Comparison of ENCODE assay signal across 44 mouse cellular contexts in the genomic region with DNA sequence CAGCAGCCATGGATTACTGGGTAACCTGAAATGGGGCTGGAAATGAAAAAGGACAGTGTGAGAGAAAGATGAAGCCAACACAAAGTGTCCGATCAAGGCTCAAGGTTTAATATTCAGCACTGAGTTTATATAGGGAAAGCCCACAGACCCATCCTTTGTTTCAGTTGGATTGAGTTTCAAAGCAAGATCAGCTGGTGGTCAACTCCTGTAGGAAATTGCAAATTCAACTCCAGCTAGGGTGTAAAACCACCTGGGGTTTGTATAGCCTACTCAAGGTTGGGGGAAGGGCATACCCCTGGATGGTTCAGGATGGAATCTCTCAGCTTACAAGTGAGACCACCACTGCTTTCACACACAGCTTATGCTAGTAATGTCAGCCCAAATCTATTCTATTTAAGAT. TPM values are rescaled to one million over a fixed set of nuclear protein-coding genes. Genes with fewer than 3 reads are reported as not detected.
"Had no signal": no experiment of that assay in that cellular context is flagged by ENCODE, and none has a peak within 500 bp of the region (broad histone marks: within the 10 kb centered on the region; RNA-seq: fewer than 3 reads in every experiment).

No protein-coding gene starts in this region.

- ATAC-seq: hindbrain, embryonic 16.5 days; intestine, embryonic 16.5 days; liver, embryonic 12.5 days had no signal

- H3K27me3 ChIP-seq: heart, embryonic 12.5 days; hindbrain, embryonic 12.5 days; kidney, embryonic 15.5 days; limb, embryonic 13.5 days; limb, embryonic 15.5 days; liver, embryonic 12.5 days had no signal

- H3K27ac ChIP-seq: gastrocnemius, adult 2 months; heart, adult 2 months; heart, embryonic 10.5 days; hindbrain, embryonic 10.5 days; hindbrain, embryonic 12.5 days; hindbrain, embryonic 14.5 days; kidney, embryonic 15.5 days; kidney, postnatal 0 days; limb, embryonic 13.5 days; limb, embryonic 15.5 days; liver, embryonic 12.5 days; liver, embryonic 14.5 days had no signal

- H3K9me3 ChIP-seq: heart, embryonic 10.5 days; heart, embryonic 12.5 days; hindbrain, embryonic 10.5 days; hindbrain, embryonic 12.5 days; kidney, embryonic 15.5 days; limb, embryonic 13.5 days; limb, embryonic 15.5 days; liver, embryonic 12.5 days had no signal

- DNase-seq: gastrocnemius, adult 2 months; gastrocnemius, postnatal 10 days; gastrocnemius, postnatal 25 days; heart, adult 2 months; heart, postnatal 10 days; heart, postnatal 4 days; kidney, adult 11 months; kidney, adult 2 months; kidney, adult 9 months; kidney, postnatal 14 days; kidney, postnatal 36 days; layer of hippocampus, adult 9-11 months; layer of hippocampus, postnatal 36 days; left cerebral cortex, postnatal 4 days had no signal

- H3K9ac ChIP-seq: heart, embryonic 12.5 days; hindbrain, embryonic 12.5 days; hindbrain, embryonic 14.5 days; kidney, embryonic 15.5 days; limb, embryonic 13.5 days; limb, embryonic 15.5 days; liver, embryonic 12.5 days; liver, embryonic 14.5 days had no signal

- H3K4me1 ChIP-seq: heart, embryonic 10.5 days; heart, embryonic 12.5 days; hindbrain, embryonic 10.5 days; hindbrain, embryonic 12.5 days; limb, embryonic 13.5 days; limb, embryonic 15.5 days; liver, embryonic 12.5 days had no signal

- H3K36me3 ChIP-seq: heart, embryonic 10.5 days; heart, embryonic 12.5 days; hindbrain, embryonic 10.5 days; hindbrain, embryonic 12.5 days; kidney, embryonic 15.5 days; limb, embryonic 13.5 days; limb, embryonic 15.5 days; liver, embryonic 12.5 days had no signal

- H3K4me3 ChIP-seq: gastrocnemius, adult 2 months; heart, adult 2 months; heart, embryonic 10.5 days; heart, embryonic 12.5 days; hindbrain, embryonic 10.5 days; hindbrain, embryonic 12.5 days; kidney, embryonic 15.5 days; limb, embryonic 13.5 days; limb, embryonic 15.5 days; liver, embryonic 12.5 days had no signal

- H3K4me2 ChIP-seq: heart, embryonic 12.5 days; hindbrain, embryonic 12.5 days; hindbrain, embryonic 14.5 days; kidney, embryonic 15.5 days; limb, embryonic 13.5 days; limb, embryonic 15.5 days; liver, embryonic 12.5 days had no signal

RNA-seq across cellular contexts. Expression of gene Rnase2a, which starts 8.2 kb away (rescaled TPM):
- total RNA-seq: gastrocnemius, postnatal 10 days; gastrocnemius, postnatal 4 days; granulocyte monocyte progenitor cell, adult 5-6 weeks; heart, postnatal 10 days; heart, postnatal 25 days; heart, postnatal 4 days; layer of hippocampus, adult 18-20 months; layer of hippocampus, adult 8-10 months; layer of hippocampus, postnatal 14 days; layer of hippocampus, postnatal 36 days; left cerebral cortex, adult 18-20 months; left cerebral cortex, adult 8-10 months; left cerebral cortex, postnatal 10 days; left cerebral cortex, postnatal 25 days; left cerebral cortex, postnatal 4 days; liver, adult 2 months had no signal
- polyA plus RNA-seq: heart, adult 2 months; heart, embryonic 10.5 days; heart, embryonic 12.5 days; heart, embryonic 14.5 days; heart, embryonic 16.5 days; hindbrain, embryonic 10.5 days; hindbrain, embryonic 12.5 days; hindbrain, embryonic 14.5 days; hindbrain, embryonic 16.5 days; intestine, embryonic 14.5 days; intestine, embryonic 16.5 days; kidney, adult 2 months; kidney, embryonic 15.5 days; kidney, postnatal 0 days; large intestine, adult 2 months; limb, embryonic 11.5 days; limb, embryonic 13.5 days; limb, embryonic 15.5 days; liver, adult 2 months; liver, embryonic 12.5 days; liver, embryonic 14.5 days; liver, embryonic 16.5 days had no signal

RNA-seq across cellular contexts. Expression of gene Ear14, which starts 44.5 kb away (rescaled TPM):
- total RNA-seq: gastrocnemius, adult 2 months; gastrocnemius, postnatal 10 days; gastrocnemius, postnatal 25 days; gastrocnemius, postnatal 4 days; granulocyte monocyte progenitor cell, adult 5-6 weeks; heart, adult 2 months; heart, postnatal 10 days; heart, postnatal 25 days; heart, postnatal 4 days; layer of hippocampus, adult 18-20 months; layer of hippocampus, adult 8-10 months; layer of hippocampus, postnatal 14 days; left cerebral cortex, adult 18-20 months; left cerebral cortex, adult 8-10 months; left cerebral cortex, postnatal 10 days; left cerebral cortex, postnatal 25 days; left cerebral cortex, postnatal 4 days; liver, adult 2 months had no signal
- polyA plus RNA-seq: heart, adult 2 months; heart, embryonic 10.5 days; heart, embryonic 12.5 days; heart, embryonic 14.5 days; heart, embryonic 16.5 days; hindbrain, embryonic 10.5 days; hindbrain, embryonic 12.5 days; hindbrain, embryonic 14.5 days; hindbrain, embryonic 16.5 days; intestine, embryonic 14.5 days; intestine, embryonic 16.5 days; kidney, adult 2 months; kidney, embryonic 15.5 days; kidney, postnatal 0 days; large intestine, adult 2 months; limb, embryonic 11.5 days; limb, embryonic 13.5 days; limb, embryonic 15.5 days; liver, adult 2 months; liver, embryonic 12.5 days; liver, embryonic 14.5 days; liver, embryonic 16.5 days had no signal

RNA-seq across cellular contexts. Expression of gene Ang2, which starts 48.8 kb away (rescaled TPM):
- total RNA-seq: gastrocnemius, adult 2 months; gastrocnemius, postnatal 25 days; gastrocnemius, postnatal 4 days; granulocyte monocyte progenitor cell, adult 5-6 weeks; heart, adult 2 months; heart, postnatal 10 days; heart, postnatal 25 days; heart, postnatal 4 days; layer of hippocampus, adult 18-20 months; layer of hippocampus, adult 8-10 months; layer of hippocampus, postnatal 14 days; layer of hippocampus, postnatal 36 days; left cerebral cortex, adult 18-20 months; left cerebral cortex, postnatal 10 days; left cerebral cortex, postnatal 25 days; left cerebral cortex, postnatal 4 days; liver, adult 2 months had no signal
- polyA plus RNA-seq: heart, adult 2 months; heart, embryonic 10.5 days; heart, embryonic 12.5 days; heart, embryonic 14.5 days; heart, embryonic 16.5 days; hindbrain, embryonic 10.5 days; hindbrain, embryonic 12.5 days; hindbrain, embryonic 14.5 days; hindbrain, embryonic 16.5 days; intestine, embryonic 14.5 days; intestine, embryonic 16.5 days; kidney, adult 2 months; kidney, embryonic 15.5 days; kidney, postnatal 0 days; large intestine, adult 2 months; limb, embryonic 11.5 days; limb, embryonic 13.5 days; limb, embryonic 15.5 days; liver, adult 2 months; liver, embryonic 12.5 days; liver, embryonic 14.5 days; liver, embryonic 16.5 days had no signal
